Mouse (Mus musculus) myocyte (in vitro differentiated cells): Measurements from ENCODE around the gene Nrip1.

ENCODE experiments used
- E2F4 ChIP-seq: IDR thresholded peaks from one replicate; pipeline ENCODE4 v1.6.1; 2011; ENCODE audit warnings: mild to moderate bottlenecking, control low read depth, moderate library complexity; ENCODE audit not compliant: insufficient read depth
- MAX ChIP-seq: IDR thresholded peaks from one replicate; pipeline ENCODE4 v1.6.1; 2011; ENCODE audit warnings: low read depth, mild to moderate bottlenecking, control low read depth
- USF1 ChIP-seq: IDR thresholded peaks from one replicate; pipeline ENCODE4 v1.6.1; 2011; ENCODE audit warnings: low read depth, mild to moderate bottlenecking, control low read depth, moderate library complexity

DNA sequence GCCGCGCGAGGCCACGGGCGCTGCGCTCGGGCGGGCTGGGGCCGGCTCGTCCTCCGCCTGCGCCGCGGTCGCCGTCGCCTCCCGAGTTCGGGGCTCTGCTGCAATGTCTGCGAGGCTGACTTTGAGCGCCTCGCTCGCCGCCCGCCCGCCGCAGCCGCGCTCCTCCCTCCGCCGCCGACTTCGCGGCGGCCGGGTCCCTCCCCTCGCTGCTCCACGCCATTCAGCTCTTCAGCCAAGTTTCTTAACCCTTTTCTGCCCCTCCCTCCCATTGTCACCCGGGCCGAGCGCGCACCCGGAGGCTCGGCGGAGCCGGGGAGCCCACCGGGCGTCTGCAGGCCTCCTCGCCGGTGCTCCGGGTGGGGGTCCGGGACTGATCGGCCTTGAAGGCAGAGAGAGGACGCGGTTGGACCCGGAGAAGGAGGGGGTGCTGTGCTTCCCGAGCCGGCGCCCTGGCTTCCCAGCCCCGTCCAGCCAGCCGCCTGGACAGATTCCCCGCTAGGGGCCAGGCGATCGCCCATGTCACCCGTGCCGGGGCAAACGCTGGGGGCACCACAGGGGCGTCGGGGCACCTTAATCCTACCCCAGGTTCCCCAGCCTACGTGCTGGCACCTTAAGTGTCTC lies 576 bp downstream of the Nrip1 start:
- TF ChIP-seq E2F4 (no peak), USF1 (no peak), MAX (no peak)
